Mouse (Mus musculus) layer of hippocampus, adult 2 months (tissue): ENCODE data around the gene Fgf11. TPM values are rescaled to one million over a fixed set of nuclear protein-coding genes. Genes with fewer than 3 reads are reported as not detected.

ENCODE experiments used
- DNase-seq, 2 experiments: peaks; one replicate each; pipeline ENCODE4 v3.0.0; 2022; ENCODE audit warnings: low spot score in 2 of 2
- H3K27ac ChIP-seq: fragments of 200-600 bp; 2 replicates; pipeline ENCODE4 v1.8.1; 2022
- H3K4me3 ChIP-seq: fragments of 200-600 bp; 2 replicates; pipeline ENCODE4 v1.8.1; 2022; ENCODE audit warnings: mild to moderate bottlenecking
- CTCF ChIP-seq: fragments of 200-600 bp; conservative IDR thresholded peaks from 2 replicates; pipeline ENCODE4 v1.8.1; 2022; ENCODE audit warnings: antibody characterized with exemption, mild to moderate bottlenecking, moderate library complexity
- total RNA-seq, 2 experiments: library from RNA; stranded (reverse); gene quantifications; 2 replicates each; pipeline ENCODE4 v1.2.3; 2021

Gene Fgf11
- total RNA-seq, 2 experiments from 2014 or later: 25.6 to 28.0 TPM

DNA sequence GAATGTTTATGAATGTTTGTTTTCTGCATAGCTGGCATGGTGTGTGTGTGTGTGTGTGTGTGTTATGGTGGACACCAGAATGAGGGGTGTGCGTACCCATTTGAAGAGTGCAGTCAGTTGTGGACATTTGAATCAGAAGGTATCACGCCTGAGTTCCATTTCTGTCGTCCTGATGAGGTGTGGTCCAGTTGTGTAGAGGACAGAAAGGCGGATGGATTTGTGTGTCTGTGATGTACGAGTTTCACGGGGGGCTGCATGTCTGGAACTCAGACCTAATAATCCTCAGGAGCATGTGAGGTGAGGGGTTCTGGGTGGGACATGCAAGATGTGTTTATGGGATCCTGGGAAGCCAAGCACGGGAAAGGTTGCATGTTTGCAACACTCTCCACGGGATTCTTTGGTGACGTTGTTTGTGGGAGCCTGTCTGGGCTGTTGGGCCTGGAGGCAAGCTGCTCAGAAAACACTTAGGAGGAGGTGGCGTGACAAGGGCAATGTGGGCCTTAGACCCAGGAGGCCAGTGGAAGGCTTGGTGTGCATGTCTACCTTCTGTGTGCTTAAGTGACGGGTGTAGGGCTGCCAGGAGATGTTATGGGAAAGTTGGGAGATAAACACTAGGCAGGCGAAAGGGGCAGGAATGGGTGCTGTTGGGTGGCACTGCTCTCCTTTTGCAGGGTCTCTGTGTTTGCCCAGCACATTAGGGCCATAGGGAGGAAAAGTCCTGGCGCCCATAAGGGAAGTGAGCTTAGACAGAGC is 34.6 kb downstream of the Fgf11 start:
- TF ChIP-seq CTCF: no peak
- DNase-seq: no peak
- H3K4me3 ChIP-seq: peak overlapping the region; percentile 96
- peak overlapping the region; percentile 100 for H3K27ac ChIP-seq

DNA sequence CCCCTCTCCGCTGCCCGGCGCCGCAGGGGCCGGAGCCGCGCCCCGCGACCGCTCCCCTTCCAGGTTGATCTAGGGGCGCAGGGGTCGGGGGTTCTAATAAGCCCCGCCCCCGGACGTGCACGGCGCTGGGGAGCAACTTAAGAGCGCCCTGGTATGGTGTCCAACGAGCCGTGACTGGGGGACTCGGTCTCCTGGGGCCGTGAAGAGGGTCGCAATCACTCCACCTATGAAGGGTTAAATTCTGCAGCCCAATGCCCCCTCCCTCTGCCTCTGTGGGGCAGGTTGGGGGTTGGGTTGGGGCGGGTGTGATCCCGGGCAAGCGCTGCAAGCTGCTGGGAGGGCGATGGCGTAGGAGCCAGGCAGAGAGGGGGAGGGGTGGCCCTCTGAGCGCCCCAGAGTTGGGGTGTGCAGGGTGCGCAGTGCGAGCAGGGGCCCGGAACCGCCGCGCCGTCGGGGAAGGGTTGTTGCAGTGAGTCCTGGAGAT is 35.5 kb downstream of the Fgf11 start:
- peak; percentile 75 to 78 for DNase-seq
- peak overlapping the region; percentile 96 for H3K4me3 ChIP-seq
- 0 out of 2 replicates have a peak, but pooled peaks have one; percentile 3 for TF ChIP-seq CTCF
- peak overlapping the region; percentile 100 for H3K27ac ChIP-seq

- TF ChIP-seq CTCF: no peak
- peak in 1 of 2 experiments; percentile 46 for DNase-seq
- Histone ChIP-seq H3K4me3 (peak within 1 kb of the TSS; percentile 96), H3K27ac (peak within 1 kb of the TSS; percentile 100)
These were observed 36.2 kb downstream of the Fgf11 start, which contains the start of gene Zbtb4 for GRCm38 (mm10) chr11:69765221-69766125. TSS of gene Zbtb4 (plus strand) at chr11:69765912.

- TF ChIP-seq CTCF: peak; percentile 57
- DNase-seq: no peak
These were observed 38.1 kb downstream of the Fgf11 start for GRCm38 (mm10) chr11:69763551-69763950.

GRCm38 (mm10) chr11:69761868-69762267 is 39.8 kb downstream of the Fgf11 start, which contains the start of gene Slc35g3:
TSS of gene Slc35g3 (minus strand) at chr11:69761968.
- Histone ChIP-seq H3K4me3 (no peak within 1 kb of the TSS), H3K27ac (no peak within 1 kb of the TSS)
- DNase-seq: no peak
- no peak for TF ChIP-seq CTCF

More at GRCm38 (mm10) chr11:69763551-69763950, 38.1 kb downstream of the Fgf11 start:
- no peak overlapping the region for H3K4me3 ChIP-seq
- no peak overlapping the region for H3K27ac ChIP-seq

DNA sequence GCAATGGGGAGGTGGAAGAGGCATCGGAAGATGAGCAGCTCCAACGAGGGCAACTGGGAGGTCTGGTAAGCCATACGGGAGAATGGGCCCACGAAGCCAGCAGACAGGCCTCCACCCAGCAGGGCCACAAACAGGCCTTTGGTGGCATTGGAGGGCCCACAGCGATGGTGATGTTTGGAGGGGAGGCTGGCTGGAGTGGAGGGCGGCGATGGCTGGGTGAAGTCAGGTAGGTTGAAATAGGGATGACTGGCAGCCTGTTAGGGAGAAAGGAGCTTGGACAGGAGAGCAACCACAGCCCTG is 40.8 kb downstream of the Fgf11 start:
- Histone ChIP-seq H3K4me3 (no peak overlapping the region), H3K27ac (no peak overlapping the region)
- no peak for DNase-seq
- no peak for TF ChIP-seq CTCF

GRCm38 (mm10) chr11:69760160-69760900 is 41.3 kb downstream of the Fgf11 start:
- DNase-seq: no peak
- no peak overlapping the region for H3K4me3 ChIP-seq
- H3K27ac ChIP-seq: peak overlapping the region; percentile 100
- no peak for TF ChIP-seq CTCF

DNA sequence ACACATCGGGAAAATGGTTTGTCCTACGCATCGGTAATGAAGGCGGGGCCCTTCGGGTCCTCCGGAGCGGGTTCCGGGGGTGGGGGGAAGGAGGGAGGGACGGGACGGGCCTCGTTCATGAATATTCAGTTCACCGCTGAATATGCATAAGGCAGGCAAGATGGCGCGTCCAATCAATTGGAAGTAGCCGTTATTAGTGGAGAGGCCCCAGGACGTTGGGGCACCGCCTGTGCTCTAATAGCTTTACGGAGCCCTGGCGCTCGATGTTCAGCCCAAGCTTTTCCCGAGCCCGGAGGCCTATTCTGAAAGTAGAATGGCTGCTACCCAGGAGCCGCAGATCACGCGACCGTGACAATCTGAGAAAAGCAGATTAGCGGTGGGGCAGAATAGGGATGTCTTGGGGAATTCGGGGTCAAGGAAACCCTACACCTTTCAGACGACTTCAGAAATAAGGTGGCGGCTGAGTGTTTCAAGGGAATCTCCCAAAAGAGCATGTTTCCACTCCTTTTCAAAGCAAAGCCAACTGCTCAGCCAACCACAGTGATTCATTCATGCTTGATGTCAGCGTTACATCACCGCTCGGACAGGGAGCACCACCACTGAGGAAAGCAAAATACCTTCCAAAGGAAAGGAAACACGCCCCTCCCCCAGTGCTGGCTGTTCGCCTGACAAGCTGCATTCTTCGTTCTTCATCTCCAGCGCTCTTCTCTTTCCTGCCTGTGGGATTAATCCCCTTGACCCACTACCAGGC is 42.5 kb downstream of the Fgf11 start:
- TF ChIP-seq CTCF: no peak
- Histone ChIP-seq H3K4me3 (peak overlapping the region; percentile 67), H3K27ac (peak overlapping the region; percentile 100)
- DNase-seq: peak; percentile 77 to 91

GRCm38 (mm10) chr11:69758478-69758970 is 43.1 kb downstream of the Fgf11 start, which contains the start of gene Polr2a:
TSS of gene Polr2a (minus strand) at chr11:69758637.
- Histone ChIP-seq H3K4me3 (peak within 1 kb of the TSS; percentile 67), H3K27ac (peak within 1 kb of the TSS; percentile 100)
- peak; percentile 97 for DNase-seq
- no peak for TF ChIP-seq CTCF

DNA sequence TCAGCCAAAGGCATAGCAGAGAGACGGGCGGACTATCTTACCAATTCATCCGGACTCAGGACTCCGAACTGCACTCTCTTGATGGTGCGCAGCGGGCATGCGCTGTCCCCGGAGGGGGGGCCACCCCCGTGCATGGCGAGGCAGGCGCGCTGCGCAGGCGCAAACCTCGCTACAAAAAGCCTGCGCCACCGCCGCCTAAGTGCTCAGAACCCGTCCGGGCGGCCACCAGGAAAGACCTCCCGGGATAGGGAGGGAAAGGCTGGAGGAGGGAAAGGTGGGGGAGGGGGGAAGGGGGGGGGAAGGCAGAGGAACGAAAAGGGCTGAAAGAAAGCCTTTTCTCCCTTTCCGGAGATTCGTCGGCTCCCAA is 43.6 kb downstream of the Fgf11 start:
- H3K27ac ChIP-seq: peak overlapping the region; percentile 100
- TF ChIP-seq CTCF: no peak
- peak; percentile 96 to 98 for DNase-seq
- H3K4me3 ChIP-seq: peak overlapping the region; percentile 67

DNA sequence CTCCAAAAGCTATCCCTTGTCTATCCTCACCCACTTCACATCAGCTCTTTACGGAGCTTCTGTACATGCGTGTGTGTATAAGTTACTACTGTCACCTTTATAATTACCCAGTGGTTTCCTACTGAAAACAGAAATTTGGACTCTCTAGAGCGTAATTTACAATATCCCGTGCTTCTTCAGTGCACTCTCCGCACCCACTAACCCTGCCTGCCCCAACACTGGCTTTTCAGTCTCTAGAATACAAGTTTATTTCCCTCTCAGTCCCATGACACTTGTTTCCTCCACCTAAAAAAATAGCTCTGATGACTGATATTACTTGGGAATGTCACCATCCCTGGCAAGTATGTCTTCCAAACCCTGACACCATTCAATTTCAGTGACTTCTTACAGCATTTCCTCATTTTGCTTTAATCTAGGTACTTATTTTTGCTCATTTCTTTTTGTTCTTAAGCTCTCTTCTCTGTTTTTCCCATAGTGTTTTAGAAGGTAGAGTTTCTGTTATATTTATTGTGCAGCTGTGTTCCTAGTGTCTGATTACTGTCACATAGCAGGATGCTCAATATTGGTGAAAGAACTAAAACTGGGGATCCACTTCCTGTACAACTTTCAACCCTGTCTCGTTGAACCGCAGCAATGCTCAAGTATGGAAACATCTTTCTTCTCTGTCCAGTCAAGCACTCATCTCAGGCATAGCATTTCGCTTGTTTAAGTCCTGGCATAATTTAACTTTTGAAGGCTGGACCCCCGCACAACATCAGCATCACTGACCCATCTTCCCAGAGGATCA is 44.2 kb downstream of the Fgf11 start:
- DNase-seq: no peak
- Histone ChIP-seq H3K27ac (peak overlapping the region; percentile 100), H3K4me3 (peak overlapping the region; percentile 67)
- TF ChIP-seq CTCF: no peak
